Mouse (Mus musculus) ES-Bruce4 (cell line): ENCODE results near the gene Slitrk2.

Experiments
- CTCF ChIP-seq: IDR thresholded peaks from one replicate; pipeline ENCODE4 v1.8.1; 2011; ENCODE audit warnings: low read depth, low read length
- POLR2A ChIP-seq: IDR thresholded peaks from one replicate; pipeline ENCODE4 v1.8.1; 2011; ENCODE audit warnings: low read length; ENCODE audit not compliant: insufficient read depth

DNA sequence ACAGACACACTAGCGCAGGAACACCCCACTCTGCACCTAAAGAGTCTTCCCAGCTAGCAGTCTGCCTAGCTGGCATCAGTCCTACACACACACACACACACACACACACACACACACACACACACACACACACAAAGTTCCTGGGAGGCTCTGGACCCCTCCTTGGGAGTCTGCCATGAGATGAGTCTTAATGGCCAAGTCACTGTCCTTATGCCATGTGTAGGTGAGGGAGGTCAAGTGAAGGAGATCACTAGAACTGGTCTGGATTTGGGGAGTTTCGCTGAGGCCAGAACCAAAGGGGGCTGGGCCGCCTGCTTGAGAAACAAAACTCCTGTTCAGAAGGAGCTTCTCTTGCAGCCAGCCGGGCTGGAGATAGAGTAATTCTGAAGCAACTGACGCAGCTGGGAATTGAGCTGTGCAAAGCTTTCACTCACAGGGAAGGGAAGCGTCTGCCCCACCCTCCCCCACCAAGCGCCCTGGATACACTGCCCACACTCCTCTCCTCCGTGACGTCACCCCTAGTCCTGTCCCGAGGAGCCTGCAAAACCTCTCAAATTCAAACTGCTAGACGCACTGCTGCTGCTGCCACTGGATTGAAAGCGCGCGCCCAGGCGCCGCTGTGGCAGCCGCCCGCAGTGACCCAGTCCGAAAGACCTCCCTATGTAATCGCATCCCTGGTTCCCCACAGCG, 3.5 kb downstream of the Slitrk2 start:
- TF ChIP-seq CTCF (no peak), POLR2A (no peak)
